Mouse (Mus musculus): Measurements from ENCODE around the gene Dtx4. TPM values are rescaled to one million over a fixed set of nuclear protein-coding genes. Genes with fewer than 3 reads are reported as not detected.

Dtx4 gene
- polyA plus RNA-seq, 1 experiment from 2014 or later, result 7.5 TPM

GRCm38 (mm10) chr19:12498321-12498720 lies 2.9 kb downstream of the Dtx4 start:
- no peak for ATAC-seq (ENCODE audit: low FRiP score, low TSS enrichment)
- H3K36me3 ChIP-seq (ENCODE audit: control insufficient read depth, insufficient read depth, low read length), result no peaks in the 10 kb centered on the region
- no peak overlapping the region for H3K27ac ChIP-seq (ENCODE audit: low read depth, low read length)
- no peaks in the 10 kb centered on the region for H3K27me3 ChIP-seq (ENCODE audit: control insufficient read depth, insufficient read depth, low read length)
- H3K4me3 ChIP-seq (ENCODE audit: low read length), result no peak overlapping the region
- H3K9ac ChIP-seq (ENCODE audit: low read depth, low read length), result no peak overlapping the region
- peaks cover 9% of the 10 kb centered on the region; the same call in 1 of the 2 replicates for H3K4me1 ChIP-seq (ENCODE audit: control insufficient read depth, insufficient read depth, low read length)
- no peak overlapping the region for H3K4me2 ChIP-seq (replicated peaks; ENCODE audit: low read depth, low read length)
- WGBS, result 83% methylated on average over 4 of the region's 4 CpGs
- no peaks in the 10 kb centered on the region for H3K9me3 ChIP-seq (ENCODE audit: control insufficient read depth, low read length)

DNA sequence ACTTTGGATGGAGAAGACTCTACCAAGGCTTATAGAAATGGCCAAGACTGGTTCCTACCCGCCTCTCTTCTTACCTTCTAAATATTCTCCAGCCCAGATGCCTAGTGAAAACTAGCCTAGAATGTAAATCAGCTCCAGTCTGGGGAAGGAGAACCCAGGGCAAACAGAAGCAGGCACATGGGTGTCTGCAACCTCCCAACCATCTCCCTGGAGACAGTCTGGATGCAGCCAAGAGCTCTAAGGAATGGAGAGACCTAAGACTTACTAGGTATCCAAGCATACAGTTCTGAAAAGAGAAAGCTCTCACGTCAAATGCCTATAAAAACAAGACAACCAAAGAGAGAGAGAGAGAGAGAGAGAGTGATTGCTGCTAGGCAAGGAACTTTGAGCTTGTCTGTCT lies 3.3 kb downstream of the Dtx4 start:
- H3K4me1 ChIP-seq (ENCODE audit: control insufficient read depth, insufficient read depth, low read length), result peaks cover 9% of the 10 kb centered on the region; the same call in 1 of the 2 replicates
- H3K4me3 ChIP-seq (ENCODE audit: low read length), result no peak overlapping the region
- no peak overlapping the region for H3K9ac ChIP-seq (ENCODE audit: low read depth, low read length)
- no peak overlapping the region for H3K4me2 ChIP-seq (replicated peaks; ENCODE audit: low read depth, low read length)
- H3K9me3 ChIP-seq (ENCODE audit: control insufficient read depth, low read length), result no peaks in the 10 kb centered on the region
- no peak overlapping the region for H3K27ac ChIP-seq (ENCODE audit: low read depth, low read length)
- WGBS, result 79% methylated on average over 2 of the region's 2 CpGs
- ATAC-seq (ENCODE audit: low FRiP score, low TSS enrichment), result no peak
- no peaks in the 10 kb centered on the region for H3K27me3 ChIP-seq (ENCODE audit: control insufficient read depth, insufficient read depth, low read length)
- H3K36me3 ChIP-seq (ENCODE audit: control insufficient read depth, insufficient read depth, low read length), result no peaks in the 10 kb centered on the region

DNA sequence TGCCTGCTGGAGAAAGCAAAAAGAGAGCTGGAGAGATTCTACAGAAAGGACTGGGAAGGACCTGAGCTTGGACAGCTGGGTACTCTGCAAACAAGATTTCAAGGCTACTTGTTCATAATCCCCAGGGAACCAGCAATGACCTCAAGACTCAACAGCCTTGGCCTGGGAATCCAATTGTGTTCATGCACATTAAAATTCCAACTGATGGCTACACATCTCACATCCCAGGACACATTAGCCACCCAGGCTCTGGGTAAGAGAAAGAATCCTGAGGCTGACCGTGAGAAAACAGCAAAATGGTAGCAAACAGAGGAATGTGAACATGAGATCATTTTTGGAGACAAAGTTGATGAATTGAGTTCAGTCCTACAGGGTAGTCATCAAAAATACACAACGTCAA lies 5.0 kb downstream of the Dtx4 start:
- H3K9me3 ChIP-seq (ENCODE audit: control insufficient read depth, low read length), result no peaks in the 10 kb centered on the region
- no peak for ATAC-seq (ENCODE audit: low FRiP score, low TSS enrichment)
- WGBS, result 85% methylated on average over 2 of the region's 2 CpGs
- peaks cover 9% of the 10 kb centered on the region; the same call in 1 of the 2 replicates for H3K36me3 ChIP-seq (ENCODE audit: control insufficient read depth, insufficient read depth, low read length)
- no peak overlapping the region for H3K9ac ChIP-seq (ENCODE audit: low read depth, low read length)
- H3K4me3 ChIP-seq (ENCODE audit: low read length), result no peak overlapping the region
- H3K27ac ChIP-seq (ENCODE audit: low read depth, low read length), result no peak overlapping the region
- no peak overlapping the region for H3K4me2 ChIP-seq (replicated peaks; ENCODE audit: low read depth, low read length)
- H3K4me1 ChIP-seq (ENCODE audit: control insufficient read depth, insufficient read depth, low read length), result peaks cover 9% of the 10 kb centered on the region; the same call in 1 of the 2 replicates
- H3K27me3 ChIP-seq (ENCODE audit: control insufficient read depth, insufficient read depth, low read length), result no peaks in the 10 kb centered on the region

DNA sequence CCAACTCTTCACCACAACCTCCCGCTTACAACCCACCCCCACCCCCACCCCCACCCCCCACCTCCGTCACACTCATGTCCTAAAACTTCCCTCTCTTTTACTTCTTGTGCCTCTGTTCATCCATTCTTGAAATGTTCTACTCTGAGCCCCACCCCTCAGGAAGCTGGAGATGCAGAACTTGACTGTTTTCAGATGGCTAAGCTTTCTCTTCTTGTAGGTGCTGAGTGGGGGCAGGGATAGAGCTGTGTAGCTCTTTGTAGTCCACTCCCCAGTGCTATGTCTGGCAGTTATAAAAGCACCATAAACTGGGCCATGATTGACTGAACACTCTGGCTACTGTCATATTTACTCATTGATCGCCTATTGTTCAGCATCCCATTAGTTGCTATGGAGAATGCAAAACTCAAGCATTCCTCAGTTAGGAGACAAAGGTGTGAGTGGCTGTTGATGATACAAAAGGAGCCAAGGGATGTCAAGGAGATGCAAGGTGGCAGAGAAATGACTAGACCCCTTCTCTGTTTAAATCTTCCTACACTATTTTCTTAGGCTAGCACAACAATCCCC lies 6.2 kb downstream of the Dtx4 start:
- H3K4me2 ChIP-seq (replicated peaks; ENCODE audit: low read depth, low read length), result no peak overlapping the region

DNA sequence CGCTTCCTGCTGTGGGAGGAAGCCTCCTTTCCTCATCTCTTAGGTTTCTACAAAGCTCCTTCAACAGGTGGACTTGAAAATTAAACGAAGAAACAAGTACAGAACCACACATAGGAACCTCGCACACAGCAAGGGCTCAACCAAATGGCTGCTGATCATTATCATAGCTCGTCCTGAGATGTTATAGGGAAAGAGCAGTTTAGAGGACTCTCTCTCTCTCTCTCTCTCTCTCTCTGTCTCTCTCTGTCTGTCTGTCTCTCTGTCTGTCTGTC lies 7.1 kb downstream of the Dtx4 start:
- no peak for ATAC-seq (ENCODE audit: low FRiP score, low TSS enrichment)
- no peaks in the 10 kb centered on the region for H3K27me3 ChIP-seq (ENCODE audit: control insufficient read depth, insufficient read depth, low read length)
- 68% methylated on average over 4 of the region's 4 CpGs for WGBS
- no peak overlapping the region for H3K9ac ChIP-seq (ENCODE audit: low read depth, low read length)
- H3K9me3 ChIP-seq (ENCODE audit: control insufficient read depth, low read length), result no peaks in the 10 kb centered on the region
- H3K4me3 ChIP-seq (ENCODE audit: low read length), result no peak overlapping the region
- 0 out of 2 replicates have a peak, but pooled peaks cover 2% of the 10 kb centered on the region for H3K4me1 ChIP-seq (ENCODE audit: control insufficient read depth, insufficient read depth, low read length)
- H3K27ac ChIP-seq (ENCODE audit: low read depth, low read length), result no peak overlapping the region
- H3K4me2 ChIP-seq (replicated peaks; ENCODE audit: low read depth, low read length), result no peak overlapping the region
- H3K36me3 ChIP-seq (ENCODE audit: control insufficient read depth, insufficient read depth, low read length), result peaks cover 12% of the 10 kb centered on the region; the same call in 1 of the 2 replicates

More for the DNA sequence above, 6.2 kb downstream of the Dtx4 start:
- Histone ChIP-seq H3K36me3 (ENCODE audit: control insufficient read depth, insufficient read depth, low read length) (peaks cover 12% of the 10 kb centered on the region; the same call in 1 of the 2 replicates), H3K27ac (ENCODE audit: low read depth, low read length) (no peak overlapping the region), H3K9me3 (ENCODE audit: control insufficient read depth, low read length) (no peaks in the 10 kb centered on the region), H3K27me3 (ENCODE audit: control insufficient read depth, insufficient read depth, low read length) (no peaks in the 10 kb centered on the region), H3K9ac (ENCODE audit: low read depth, low read length) (no peak overlapping the region), H3K4me1 (ENCODE audit: control insufficient read depth, insufficient read depth, low read length) (0 out of 2 replicates have a peak, but pooled peaks cover 8% of the 10 kb centered on the region), H3K4me3 (ENCODE audit: low read length) (no peak overlapping the region)
- ATAC-seq (ENCODE audit: low FRiP score, low TSS enrichment), result no peak
- 67% methylated on average over 3 of the region's 3 CpGs for WGBS

DNA sequence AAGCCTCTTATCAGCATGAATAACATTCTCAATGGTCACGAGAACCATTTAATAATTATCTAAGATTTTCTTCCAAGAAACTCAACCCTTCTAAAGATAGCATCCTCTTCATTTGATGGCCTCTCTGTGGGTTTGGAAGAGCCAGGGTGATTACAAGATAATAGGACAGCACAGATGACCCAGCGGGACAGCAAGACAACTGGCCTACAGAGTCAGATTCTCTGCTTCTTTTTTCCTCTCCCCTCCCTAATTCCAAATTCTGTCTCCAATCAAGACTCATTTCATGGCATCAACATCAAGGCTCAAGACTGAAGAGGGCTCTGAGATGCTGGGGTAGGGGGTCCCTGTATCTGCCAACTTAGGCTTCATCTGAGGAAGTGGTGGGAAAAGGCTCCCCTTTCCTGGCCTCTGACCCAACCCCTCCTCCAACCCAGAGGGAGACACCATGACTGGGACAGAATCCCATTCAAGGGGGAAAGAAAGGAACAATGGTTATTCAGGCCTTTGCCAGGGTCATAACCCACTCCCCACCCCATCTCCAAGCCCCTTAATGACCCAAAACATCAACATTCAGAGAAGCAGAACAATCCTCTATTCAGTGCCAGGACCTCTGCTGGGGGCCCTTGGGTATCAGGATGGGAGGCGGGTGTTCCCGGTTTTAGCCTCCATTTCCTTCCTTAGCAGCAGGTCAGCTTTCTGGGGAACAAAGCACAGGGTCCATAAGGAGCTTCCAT lies 7.6 kb downstream of the Dtx4 start:
- 68% methylated on average over 4 of the region's 4 CpGs for WGBS
- no peak overlapping the region for H3K9ac ChIP-seq (ENCODE audit: low read depth, low read length)
- H3K4me2 ChIP-seq (replicated peaks; ENCODE audit: low read depth, low read length), result no peak overlapping the region
- no peak overlapping the region for H3K27ac ChIP-seq (ENCODE audit: low read depth, low read length)
- ATAC-seq (ENCODE audit: low FRiP score, low TSS enrichment), result no peak
- H3K36me3 ChIP-seq (ENCODE audit: control insufficient read depth, insufficient read depth, low read length), result peaks cover 12% of the 10 kb centered on the region; the same call in 1 of the 2 replicates
- peaks cover under 1% of the 10 kb centered on the region; the same call in 1 of the 2 replicates for H3K4me1 ChIP-seq (ENCODE audit: control insufficient read depth, insufficient read depth, low read length)
- no peaks in the 10 kb centered on the region for H3K27me3 ChIP-seq (ENCODE audit: control insufficient read depth, insufficient read depth, low read length)
- H3K4me3 ChIP-seq (ENCODE audit: low read length), result no peak overlapping the region
- no peaks in the 10 kb centered on the region for H3K9me3 ChIP-seq (ENCODE audit: control insufficient read depth, low read length)

GRCm38 (mm10) chr19:12491636-12492035 lies 9.6 kb downstream of the Dtx4 start:
- 89% methylated on average over 7 of the region's 7 CpGs for WGBS
- Histone ChIP-seq H3K4me2 (replicated peaks; ENCODE audit: low read depth, low read length) (no peak overlapping the region), H3K27ac (ENCODE audit: low read depth, low read length) (no peak overlapping the region), H3K27me3 (ENCODE audit: control insufficient read depth, insufficient read depth, low read length) (no peaks in the 10 kb centered on the region), H3K36me3 (ENCODE audit: control insufficient read depth, insufficient read depth, low read length) (peaks cover 12% of the 10 kb centered on the region; the same call in 1 of the 2 replicates), H3K9me3 (ENCODE audit: control insufficient read depth, low read length) (no peaks in the 10 kb centered on the region), H3K4me1 (ENCODE audit: control insufficient read depth, insufficient read depth, low read length) (peaks cover 19% of the 10 kb centered on the region), H3K9ac (ENCODE audit: low read depth, low read length) (no peak overlapping the region), H3K4me3 (ENCODE audit: low read length) (no peak overlapping the region)
- ATAC-seq (ENCODE audit: low FRiP score, low TSS enrichment), result no peak

DNA sequence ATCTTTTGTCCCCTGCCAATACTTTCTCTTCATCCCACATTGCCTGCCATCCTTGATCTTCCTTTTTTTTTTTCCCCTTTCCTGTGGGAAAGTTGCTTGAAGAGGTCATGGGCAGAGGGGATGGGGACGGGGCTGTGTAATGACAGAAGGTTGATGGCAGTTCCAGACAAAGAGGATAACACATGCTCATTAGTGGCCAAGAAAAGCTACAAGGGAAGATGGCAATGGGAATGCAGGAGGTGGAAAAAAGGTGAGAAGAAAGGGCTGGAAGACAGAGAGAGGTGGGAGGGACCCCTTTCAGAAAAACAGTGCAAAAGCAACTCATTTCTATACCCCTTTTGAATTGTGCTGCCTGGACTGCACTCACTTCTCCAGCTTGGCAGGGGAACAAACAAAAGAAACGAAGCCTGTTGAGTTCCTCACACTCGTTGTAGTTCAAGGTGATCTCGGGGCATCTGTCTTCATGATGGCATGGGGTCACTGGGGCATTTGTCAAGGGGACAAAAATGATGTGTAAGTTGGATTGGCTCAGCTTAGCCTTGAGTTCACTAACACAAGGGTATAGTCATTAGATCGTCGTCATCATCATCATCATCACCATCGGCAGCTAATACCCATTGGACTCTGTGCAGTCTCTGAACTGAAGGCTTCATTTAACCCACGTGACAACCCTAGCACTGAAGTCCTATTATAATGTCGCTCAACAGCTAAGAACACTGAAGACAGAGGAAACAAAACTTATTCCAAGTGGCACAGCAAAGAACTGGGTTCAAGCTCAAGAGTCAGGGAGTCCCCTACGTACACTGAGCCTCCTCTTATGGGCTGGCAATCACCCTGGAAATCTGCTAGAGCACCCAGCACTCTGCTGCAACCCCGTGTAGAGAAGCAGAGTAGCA lies 11.3 kb downstream of the Dtx4 start:
- Histone ChIP-seq H3K4me2 (replicated peaks; ENCODE audit: low read depth, low read length) (no peak overlapping the region), H3K9me3 (ENCODE audit: control insufficient read depth, low read length) (no peaks in the 10 kb centered on the region), H3K36me3 (ENCODE audit: control insufficient read depth, insufficient read depth, low read length) (peaks cover 15% of the 10 kb centered on the region; the same call in 1 of the 2 replicates), H3K9ac (ENCODE audit: low read depth, low read length) (no peak overlapping the region), H3K27me3 (ENCODE audit: control insufficient read depth, insufficient read depth, low read length) (no peaks in the 10 kb centered on the region), H3K4me1 (ENCODE audit: control insufficient read depth, insufficient read depth, low read length) (peaks cover 22% of the 10 kb centered on the region), H3K27ac (ENCODE audit: low read depth, low read length) (peak overlapping the region; percentile 33; the same call in 1 of the 2 replicates), H3K4me3 (ENCODE audit: low read length) (no peak overlapping the region)
- 81% methylated on average over 11 of the region's 11 CpGs for WGBS
- ATAC-seq (ENCODE audit: low FRiP score, low TSS enrichment), result no peak
